Mouse (Mus musculus) thymus, adult 2 months (tissue): ENCODE data around the gene Padi3.

Source experiments
- CTCF ChIP-seq: fragments of 200-500 bp; IDR thresholded peaks from 2 replicates; pipeline ENCODE4 v1.5.1; 2012; ENCODE audit warnings: mild to moderate bottlenecking, control low read depth, low read length, moderate library complexity, borderline replicate concordance; ENCODE audit not compliant: control insufficient read depth, poor library complexity, insufficient read depth; ENCODE audit errors: extremely low read depth
- POLR2A ChIP-seq: fragments of 200-500 bp; IDR thresholded peaks from 2 replicates; pipeline ENCODE4 v1.6.1; 2012; ENCODE audit warnings: mild to moderate bottlenecking, low read length, control low read depth, moderate library complexity; ENCODE audit not compliant: control insufficient read depth, poor library complexity, insufficient read depth; ENCODE audit errors: extremely low read depth

DNA sequence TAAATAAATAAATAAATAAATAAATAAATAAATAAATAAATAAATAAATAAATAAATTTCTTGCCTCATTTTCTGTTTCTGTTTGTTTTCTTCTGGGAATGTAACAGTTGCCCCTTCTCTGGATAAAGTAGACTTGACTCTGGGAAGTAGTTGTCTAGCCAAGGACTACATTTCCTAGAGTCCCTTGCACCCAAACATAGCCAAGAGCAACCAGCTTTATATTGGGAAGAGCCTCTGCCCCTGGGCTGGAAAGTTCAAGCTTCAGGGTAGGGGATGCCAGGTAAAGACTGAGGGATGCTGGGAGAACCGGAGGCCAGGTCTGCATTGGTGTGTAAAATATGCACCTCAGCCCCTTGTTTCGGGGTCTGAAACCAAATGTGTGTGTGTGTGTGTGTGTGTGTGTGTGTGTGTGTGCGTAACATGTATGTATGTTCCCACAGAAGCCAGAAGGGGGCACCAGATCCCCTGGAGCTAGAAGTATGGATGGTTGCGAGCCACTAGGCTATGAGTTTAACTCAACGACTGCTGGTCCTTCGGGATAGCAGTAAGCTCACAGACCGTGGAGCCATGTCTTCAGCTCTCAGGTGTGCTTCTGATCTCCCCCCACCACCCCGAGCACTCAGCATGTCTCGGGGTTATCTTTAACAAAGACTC is 26.0 kb downstream of the Padi3 start:
- TF ChIP-seq POLR2A (no peak), CTCF (no peak)
